Mouse (Mus musculus): ENCODE results near the gene Atxn7l1. TPM values are rescaled to one million over a fixed set of nuclear protein-coding genes. Genes with fewer than 3 reads are reported as not detected.
A peak's percentile ranks its signal among the peaks of the same experiment; 100 is the strongest.
"Not testable (repeated sequence)": the region's sequence is repeated elsewhere in the genome, so short reads cannot be mapped to it uniquely, and the experiment has no call there.

Gene Atxn7l1
- polyA plus RNA-seq, 1 experiment: 47.8 TPM

DNA sequence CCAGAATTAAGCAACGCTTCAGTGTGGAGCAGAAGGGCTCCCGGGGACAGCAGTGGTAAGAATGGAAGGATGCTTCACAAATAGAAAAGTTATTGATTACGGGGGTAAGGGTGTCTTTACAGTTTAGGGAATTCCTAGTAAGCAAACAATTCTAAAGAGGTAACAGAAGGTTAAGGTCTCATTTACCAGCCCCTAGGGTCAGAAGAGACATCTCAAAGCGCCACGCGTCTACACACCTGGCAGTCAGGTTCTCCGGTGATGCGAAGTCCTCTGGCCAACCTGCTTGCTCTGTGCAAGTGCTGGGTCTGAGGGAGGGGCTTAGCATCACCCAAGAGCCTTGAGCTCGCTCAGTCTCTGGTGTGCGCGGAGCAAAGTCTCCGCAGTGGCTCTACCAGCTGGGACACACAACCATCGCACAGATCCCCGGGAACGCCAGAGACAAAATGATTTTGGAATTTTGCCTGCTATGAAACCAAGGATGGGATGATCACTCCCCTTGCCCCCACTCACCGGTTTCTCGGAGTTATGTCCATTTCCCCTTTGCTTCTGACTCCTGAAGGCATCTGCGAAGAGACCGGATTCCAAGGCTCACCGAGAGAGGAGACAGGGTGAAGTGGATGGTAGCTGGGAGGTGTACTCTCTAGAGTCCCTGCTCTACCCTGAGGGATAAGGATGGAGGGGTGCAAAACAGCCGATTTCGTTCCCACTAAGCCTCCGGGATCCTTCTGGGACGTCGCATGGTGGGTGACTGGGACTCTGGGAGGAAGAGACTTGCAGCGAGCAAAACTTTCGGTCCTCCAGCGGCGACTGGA is 665 bp upstream of the Atxn7l1 start:
- peak overlapping the region; percentile 62 for H3K4me3 ChIP-seq (replicated peaks; ENCODE audit: extremely low read depth, low read depth, low read length)
- DNase-seq: no peak
- H3K4me1 ChIP-seq (ENCODE audit: control insufficient read depth, insufficient read depth, low read length): peaks cover 6% of the 10 kb centered on the region; the same call in 1 of the 2 replicates
- WGBS: 6% methylated on average over 29 of the region's 29 CpGs
- TF ChIP-seq POLR2A (IDR thresholded peaks at IDR 0.05; ENCODE audit: borderline replicate concordance, extremely low read depth, low read depth, low read length) (no peak), CTCF (IDR thresholded peaks at IDR 0.05; ENCODE audit: insufficient read depth, low read length) (no peak)

- Histone ChIP-seq H3K4me3 (replicated peaks; ENCODE audit: extremely low read depth, low read depth, low read length) (no peak overlapping the region), H3K4me1 (ENCODE audit: control insufficient read depth, insufficient read depth, low read length) (peaks cover 15% of the 10 kb centered on the region)
- 90% methylated on average over 16 of the region's 16 CpGs for WGBS
- TF ChIP-seq CTCF (IDR thresholded peaks at IDR 0.05; ENCODE audit: insufficient read depth, low read length) (no peak), POLR2A (IDR thresholded peaks at IDR 0.05; ENCODE audit: borderline replicate concordance, extremely low read depth, low read depth, low read length) (no peak)
- no peak for DNase-seq
These were observed 2.2 kb downstream of the Atxn7l1 start for GRCm38 (mm10) chr12:33149544-33150190.

- WGBS: 56% methylated on average over 7 of the region's 7 CpGs
- Histone ChIP-seq H3K4me1 (ENCODE audit: control insufficient read depth, insufficient read depth, low read length) (peaks cover 15% of the 10 kb centered on the region), H3K4me3 (replicated peaks; ENCODE audit: extremely low read depth, low read depth, low read length) (no peak overlapping the region)
- no peak for TF ChIP-seq POLR2A (IDR thresholded peaks at IDR 0.05; ENCODE audit: borderline replicate concordance, extremely low read depth, low read depth, low read length)
- no peak for TF ChIP-seq CTCF (IDR thresholded peaks at IDR 0.05; ENCODE audit: insufficient read depth, low read length)
- DNase-seq: no peak
These were observed 5.6 kb downstream of the Atxn7l1 start for GRCm38 (mm10) chr12:33153131-33153530.

DNA sequence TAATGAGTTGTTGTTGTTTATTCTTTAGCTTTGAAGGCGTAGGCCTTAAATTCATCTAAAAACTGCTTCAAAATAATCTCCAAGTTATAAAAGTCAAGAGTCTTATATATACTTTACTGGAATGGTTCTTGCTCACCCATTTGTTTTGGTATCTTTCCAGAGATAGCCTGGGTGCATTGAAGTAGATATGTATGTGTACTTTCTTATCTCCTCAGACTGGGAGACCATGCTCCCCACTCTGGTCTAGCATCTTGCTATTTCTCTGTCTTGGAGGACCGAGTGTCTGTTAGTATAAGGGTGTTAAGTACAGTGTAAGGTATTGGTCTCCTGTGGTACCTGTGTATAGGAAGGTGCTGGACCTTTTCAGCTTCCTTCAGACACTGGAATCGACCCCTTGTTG is 6.4 kb downstream of the Atxn7l1 start:
- TF ChIP-seq CTCF (IDR thresholded peaks at IDR 0.05; ENCODE audit: insufficient read depth, low read length) (no peak), POLR2A (IDR thresholded peaks at IDR 0.05; ENCODE audit: borderline replicate concordance, extremely low read depth, low read depth, low read length) (no peak)
- no peak for DNase-seq
- peaks cover 12% of the 10 kb centered on the region for H3K4me1 ChIP-seq (ENCODE audit: control insufficient read depth, insufficient read depth, low read length)
- WGBS: 68% methylated on average over 3 of the region's 3 CpGs
- H3K4me3 ChIP-seq (replicated peaks; ENCODE audit: extremely low read depth, low read depth, low read length): no peak overlapping the region

DNA sequence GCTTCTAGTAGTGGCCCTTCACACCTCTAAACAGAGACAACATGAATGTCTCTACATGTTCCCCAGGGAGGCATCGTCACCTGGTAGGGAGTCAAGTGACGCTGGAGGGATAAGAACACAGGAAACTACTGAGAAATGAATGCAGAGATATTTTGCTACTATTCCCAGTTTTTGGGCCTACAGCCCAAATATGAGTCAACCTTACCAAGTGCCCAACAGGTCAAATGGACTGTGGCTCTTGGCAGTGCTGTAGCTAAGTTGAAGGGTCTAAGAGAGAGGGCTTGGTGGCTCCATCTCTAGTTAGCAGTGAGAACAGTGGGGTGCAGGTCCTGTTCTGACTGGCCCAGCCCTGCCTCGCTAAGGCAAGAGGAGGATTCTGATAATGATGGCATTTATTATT is 7.2 kb downstream of the Atxn7l1 start:
- H3K4me3 ChIP-seq (replicated peaks; ENCODE audit: extremely low read depth, low read depth, low read length): no peak overlapping the region
- DNase-seq: no peak
- peaks cover 10% of the 10 kb centered on the region for H3K4me1 ChIP-seq (ENCODE audit: control insufficient read depth, insufficient read depth, low read length)
- TF ChIP-seq POLR2A (IDR thresholded peaks at IDR 0.05; ENCODE audit: borderline replicate concordance, extremely low read depth, low read depth, low read length) (no peak), CTCF (IDR thresholded peaks at IDR 0.05; ENCODE audit: insufficient read depth, low read length) (no peak)
- WGBS: 83% methylated on average over 3 of the region's 3 CpGs

- no peak for DNase-seq
- no peak for TF ChIP-seq CTCF (IDR thresholded peaks at IDR 0.05; ENCODE audit: insufficient read depth, low read length)
- no peak for TF ChIP-seq POLR2A (IDR thresholded peaks at IDR 0.05; ENCODE audit: borderline replicate concordance, extremely low read depth, low read depth, low read length)
- Histone ChIP-seq H3K4me3 (replicated peaks; ENCODE audit: extremely low read depth, low read depth, low read length) (no peak overlapping the region), H3K4me1 (ENCODE audit: control insufficient read depth, insufficient read depth, low read length) (peaks cover 15% of the 10 kb centered on the region)
- 86% methylated on average over 7 of the region's 7 CpGs for WGBS
These were observed 9.0 kb downstream of the Atxn7l1 start for GRCm38 (mm10) chr12:33156334-33157018.

GRCm38 (mm10) chr12:33158256-33158655 is 10.8 kb downstream of the Atxn7l1 start:
- no peak overlapping the region for H3K4me3 ChIP-seq (replicated peaks; ENCODE audit: extremely low read depth, low read depth, low read length)
- 63% methylated on average over 8 of the region's 8 CpGs for WGBS
- peaks cover 11% of the 10 kb centered on the region for H3K4me1 ChIP-seq (ENCODE audit: control insufficient read depth, insufficient read depth, low read length)
- TF ChIP-seq CTCF (IDR thresholded peaks at IDR 0.05; ENCODE audit: insufficient read depth, low read length): no peak
- DNase-seq: no peak

DNA sequence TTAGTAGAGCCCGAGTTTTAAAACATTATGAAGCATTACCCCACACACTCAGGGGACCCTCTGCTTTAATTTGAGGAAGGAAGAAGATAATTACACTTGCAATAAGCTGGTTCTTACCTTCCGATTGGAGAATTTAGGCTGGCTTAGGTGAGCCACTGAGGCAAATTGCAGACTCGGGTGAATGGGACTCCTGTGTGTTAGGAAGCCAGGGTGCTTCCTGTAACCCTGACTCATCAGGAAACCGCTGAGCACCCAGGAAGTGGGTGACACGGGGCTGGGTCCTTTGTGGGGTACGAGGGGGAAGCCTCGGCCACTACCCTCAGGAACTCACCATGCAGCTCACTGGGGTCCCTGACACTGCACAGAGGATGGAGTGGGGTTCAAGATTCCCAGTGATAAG is 12.9 kb downstream of the Atxn7l1 start:
- TF ChIP-seq CTCF (IDR thresholded peaks at IDR 0.05; ENCODE audit: insufficient read depth, low read length) (no peak), POLR2A (IDR thresholded peaks at IDR 0.05; ENCODE audit: borderline replicate concordance, extremely low read depth, low read depth, low read length) (no peak)
- H3K4me1 ChIP-seq (ENCODE audit: control insufficient read depth, insufficient read depth, low read length): peaks cover 5% of the 10 kb centered on the region; the same call in 1 of the 2 replicates
- no peak overlapping the region for H3K4me3 ChIP-seq (replicated peaks; ENCODE audit: extremely low read depth, low read depth, low read length)
- 49% methylated on average over 7 of the region's 7 CpGs for WGBS
- DNase-seq: no peak

- TF ChIP-seq POLR2A (IDR thresholded peaks at IDR 0.05; ENCODE audit: borderline replicate concordance, extremely low read depth, low read depth, low read length) (no peak), CTCF (IDR thresholded peaks at IDR 0.05; ENCODE audit: insufficient read depth, low read length) (no peak)
- Histone ChIP-seq H3K4me1 (ENCODE audit: control insufficient read depth, insufficient read depth, low read length) (peaks cover 5% of the 10 kb centered on the region; the same call in 1 of the 2 replicates), H3K4me3 (replicated peaks; ENCODE audit: extremely low read depth, low read depth, low read length) (no peak overlapping the region)
- 39% methylated on average over 12 of the region's 12 CpGs for WGBS
- no peak for DNase-seq
These were observed 15.0 kb downstream of the Atxn7l1 start for GRCm38 (mm10) chr12:33162541-33162940.

- H3K4me1 ChIP-seq (ENCODE audit: control insufficient read depth, insufficient read depth, low read length); H3K4me3 ChIP-seq (replicated peaks; ENCODE audit: extremely low read depth, low read depth, low read length); DNase-seq: not testable (repeated sequence)
- WGBS: 92% methylated on average over 5 of the region's 5 CpGs
These were observed 16.5 kb downstream of the Atxn7l1 start for GRCm38 (mm10) chr12:33164019-33164418.

All from lung, adult 2 months (tissue).